Mouse (Mus musculus) ES-E14 (cell line): ENCODE measurements around the gene Mgst2. TPM values are rescaled to one million over a fixed set of nuclear protein-coding genes. Genes with fewer than 3 reads are reported as not detected.

Experiments
- DNase-seq: peaks from one replicate; pipeline ENCODE4 v3.0.0-alpha.2; 2013; ENCODE audit warnings: low read depth, low spot score
- H3K27ac ChIP-seq: 2 replicates; pipeline ENCODE4 v1.5.1; 2012; ENCODE audit warnings: low read depth, mild to moderate bottlenecking, low read length, moderate library complexity, mixed read lengths; ENCODE audit not compliant: poor library complexity, insufficient read depth, severe bottlenecking
- H3K36me3 ChIP-seq: 2 replicates; pipeline ENCODE4 v1.6.1; 2012; ENCODE audit warnings: mild to moderate bottlenecking, low read length, moderate library complexity, mixed read lengths; ENCODE audit not compliant: control insufficient read depth, poor library complexity, insufficient read depth, severe bottlenecking
- H3K4me1 ChIP-seq, 2 experiments: fragments of 150-350 bp in 1 of 2; sonication (generic) in 1 of 2; 2 replicates each; pipeline ENCODE4 v1.6.1; 2012; ENCODE audit warnings: low read length in 2 of 2, mild to moderate bottlenecking in 1 of 2, mixed read lengths in 1 of 2; ENCODE audit not compliant: control insufficient read depth in 2 of 2, insufficient read depth in 2 of 2, poor library complexity in 1 of 2
- H3K4me3 ChIP-seq, 2 experiments: fragments of 150-350 bp in 1 of 2; sonication (generic) in 1 of 2; 2 replicates each; pipeline ENCODE4 v1.5.1; 2012; ENCODE audit warnings: low read length in 2 of 2, low read depth in 1 of 2, mild to moderate bottlenecking in 1 of 2, mixed read lengths in 1 of 2; ENCODE audit not compliant: insufficient read depth in 1 of 2, poor library complexity in 1 of 2, severe bottlenecking in 1 of 2
- H3K9ac ChIP-seq: 2 replicates; pipeline ENCODE4 v1.6.1; 2012; ENCODE audit warnings: low read depth, mild to moderate bottlenecking, low read length, mixed read lengths; ENCODE audit not compliant: poor library complexity, insufficient read depth, severe bottlenecking
- H3K9me3 ChIP-seq: fragments of 150-350 bp; sonication (generic); 2 replicates; pipeline ENCODE4 v1.6.1; 2012; ENCODE audit warnings: low read depth, mild to moderate bottlenecking, low read length; ENCODE audit not compliant: control insufficient read depth, insufficient read depth
- CHD2 ChIP-seq: IDR thresholded peaks from 2 replicates; pipeline ENCODE4 v1.6.1; 2014; ENCODE audit warnings: mild to moderate bottlenecking, low read depth, low read length, inconsistent platforms
- HCFC1 ChIP-seq: IDR thresholded peaks from 2 replicates; pipeline ENCODE4 v1.6.1; 2012; ENCODE audit warnings: low read length, inconsistent platforms, borderline replicate concordance; ENCODE audit not compliant: insufficient read depth
- MAFK ChIP-seq: IDR thresholded peaks from 2 replicates; pipeline ENCODE4 v1.6.1; 2014; ENCODE audit warnings: mild to moderate bottlenecking, low read depth, low read length, inconsistent platforms; ENCODE audit not compliant: insufficient read depth
- ZC3H11A ChIP-seq: IDR thresholded peaks from 2 replicates; pipeline ENCODE4 v1.6.1; 2012; ENCODE audit warnings: low read depth, mild to moderate bottlenecking, inconsistent platforms, low read length, borderline replicate concordance
- ZNF384 ChIP-seq: IDR thresholded peaks from 2 replicates; pipeline ENCODE4 v1.6.1; 2012; ENCODE audit warnings: low read depth, low read length, inconsistent platforms
- in situ Hi-C, 2 experiments: fragments of 600-800 bp; cut with MboI; formaldehyde crosslinking; loops; one replicate each; pipeline ENCODE4 v1.15.1; 2025; ENCODE audit warnings: low sequenced_read_pairs in 2 of 2, inconsistent platforms in 1 of 2; ENCODE audit not compliant: unreplicated experiment in 2 of 2
- total RNA-seq: library from RNA; depleted of rRNA; stranded (reverse); fragments of 300-350 nt; gene quantifications from 2 replicates; pipeline ENCODE4 v1.2.3, GENCODE M21; 2012

Gene Mgst2
- total RNA-seq, 1 experiment = 0.71 TPM

DNA sequence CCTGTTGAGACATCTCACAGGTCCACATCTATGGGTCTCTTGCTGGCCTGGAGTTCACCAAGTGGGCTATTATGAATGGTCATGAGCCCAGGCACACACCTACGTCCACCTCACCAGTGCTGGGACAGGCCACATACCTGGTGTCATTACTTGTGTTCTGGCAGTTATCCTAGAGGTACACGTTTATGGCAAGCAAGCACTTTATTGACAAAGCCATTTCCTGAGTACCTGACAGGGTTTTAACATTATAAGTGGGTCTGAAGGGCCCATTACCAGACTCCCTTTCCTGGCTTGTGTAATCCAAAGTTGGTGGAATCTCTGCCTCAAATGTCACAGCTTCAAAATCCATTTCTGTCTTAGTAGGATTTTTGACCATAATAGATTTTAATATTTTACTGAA, 36.2 kb upstream of the Mgst2 start:
- Histone ChIP-seq H3K4me1 (no peaks in the 10 kb centered on the region), H3K36me3 (no peaks in the 10 kb centered on the region)

DNA sequence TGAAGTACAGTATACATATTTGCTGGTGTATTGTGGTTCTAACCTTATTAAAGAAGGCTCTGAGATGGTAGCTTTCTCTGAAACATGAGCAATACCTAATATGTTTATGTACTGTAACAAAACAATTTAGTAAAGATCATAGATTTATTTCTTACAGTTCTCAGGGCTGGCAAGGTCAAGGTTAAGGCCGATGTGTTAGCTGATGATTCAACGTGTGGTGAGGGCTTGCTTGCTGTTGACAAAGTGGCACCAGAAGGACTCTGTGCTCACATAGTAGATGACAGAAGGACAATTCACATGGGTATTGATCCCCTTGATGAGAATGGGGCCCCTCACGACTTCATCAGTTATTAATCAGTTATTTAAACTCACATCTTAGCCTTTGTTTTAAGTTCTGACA, 32.4 kb upstream of the Mgst2 start:
- H3K4me3 ChIP-seq = no peak overlapping the region
- in situ Hi-C loops = no loop called here
- H3K4me1 ChIP-seq = no peaks in the 10 kb centered on the region
- H3K27ac ChIP-seq = no peak overlapping the region
- no peak overlapping the region for H3K9ac ChIP-seq
- TF ChIP-seq MAFK (no peak), ZC3H11A (no peak), CHD2 (no peak), ZNF384 (no peak), HCFC1 (no peak)
- H3K9me3 ChIP-seq = peaks cover 1% of the 10 kb centered on the region; the same call in 1 of the 2 replicates
- H3K36me3 ChIP-seq = no peaks in the 10 kb centered on the region
- no peak for DNase-seq

More for the DNA sequence above, 36.2 kb upstream of the Mgst2 start:
- in situ Hi-C loops = no loop called here
- no peak for DNase-seq
- no peak for TF ChIP-seq MAFK
- no peak for TF ChIP-seq CHD2
- TF ChIP-seq ZC3H11A = no peak
- no peak for TF ChIP-seq HCFC1
- TF ChIP-seq ZNF384 = no peak
- H3K4me3 ChIP-seq = no peak overlapping the region
- peaks cover 1% of the 10 kb centered on the region; the same call in 1 of the 2 replicates for H3K9me3 ChIP-seq
- no peak overlapping the region for H3K27ac ChIP-seq
- H3K9ac ChIP-seq = no peak overlapping the region

DNA sequence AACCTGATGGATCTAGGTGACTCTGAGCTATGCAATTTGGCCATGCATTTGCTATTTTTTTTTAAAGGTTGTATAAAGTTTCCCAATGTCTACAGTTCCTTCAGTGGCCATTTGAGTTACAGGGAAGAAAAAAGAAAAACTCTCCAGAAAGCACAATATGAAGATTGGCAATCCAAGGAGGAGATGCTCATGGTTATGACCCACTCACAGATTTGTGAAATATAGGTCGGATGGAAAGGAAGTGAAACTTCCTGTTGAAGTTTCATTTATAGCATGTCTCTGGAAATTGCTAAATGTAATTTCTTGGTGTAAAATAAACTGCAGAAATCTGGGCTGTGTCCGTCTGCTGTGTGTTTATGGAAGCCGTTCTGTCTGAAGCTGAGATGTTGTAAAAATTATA, 31.2 kb upstream of the Mgst2 start:
- in situ Hi-C loops = no loop called here
- H3K9ac ChIP-seq = no peak overlapping the region
- H3K27ac ChIP-seq = no peak overlapping the region

DNA sequence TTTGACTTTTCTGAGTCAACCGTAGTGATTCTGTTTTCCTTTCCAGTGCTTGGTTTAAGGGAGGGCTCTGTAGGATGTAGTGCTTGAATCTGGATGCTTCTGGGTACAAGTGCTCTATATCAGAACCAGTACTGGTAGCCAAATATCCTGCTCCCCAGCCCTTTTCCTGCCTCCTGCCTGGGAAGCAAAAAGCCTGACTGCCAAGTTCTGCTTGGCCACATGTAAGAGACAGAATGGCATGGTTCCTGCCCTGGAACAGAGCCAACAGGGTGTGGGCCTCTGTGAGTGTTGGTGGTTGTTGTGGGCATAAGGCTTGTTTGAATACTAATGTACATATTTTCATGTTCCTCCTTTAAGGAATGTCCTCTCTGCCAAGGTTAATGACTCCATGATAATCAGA, 29.4 kb upstream of the Mgst2 start:
- Histone ChIP-seq H3K9me3 (no peaks in the 10 kb centered on the region), H3K9ac (no peak overlapping the region), H3K27ac (no peak overlapping the region), H3K4me1 (no peaks in the 10 kb centered on the region), H3K4me3 (no peak overlapping the region), H3K36me3 (no peaks in the 10 kb centered on the region)
- TF ChIP-seq HCFC1 = no peak
- no peak for TF ChIP-seq ZNF384
- TF ChIP-seq ZC3H11A = no peak
- TF ChIP-seq CHD2 = no peak
- TF ChIP-seq MAFK = no peak
- in situ Hi-C loops = no loop called here
- no peak for DNase-seq

More for the DNA sequence above, 31.2 kb upstream of the Mgst2 start:
- no peak for DNase-seq
- Histone ChIP-seq H3K4me3 (no peak overlapping the region), H3K9me3 (no peaks in the 10 kb centered on the region), H3K4me1 (no peaks in the 10 kb centered on the region), H3K36me3 (no peaks in the 10 kb centered on the region)
- TF ChIP-seq MAFK = no peak

DNA sequence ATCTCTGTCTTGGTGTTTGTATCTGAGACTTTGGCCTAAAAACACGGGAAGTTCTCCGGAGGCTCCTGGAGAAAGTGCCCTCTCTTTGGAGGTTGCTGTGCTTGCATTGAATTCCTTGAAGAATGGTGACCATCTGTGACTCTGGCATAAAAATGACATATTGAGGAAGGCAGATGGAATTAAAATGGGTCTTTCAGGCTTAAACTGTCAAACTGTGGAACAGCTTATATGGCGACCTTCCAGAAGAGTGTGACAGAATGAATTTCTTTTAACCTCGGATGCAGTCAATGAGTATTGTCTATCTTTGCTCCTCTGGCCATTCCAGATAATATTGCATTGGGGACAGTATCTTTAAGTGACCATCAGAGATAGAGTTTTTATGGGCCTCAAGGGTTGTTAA, 28.2 kb upstream of the Mgst2 start:
- Histone ChIP-seq H3K36me3 (no peaks in the 10 kb centered on the region), H3K9me3 (no peaks in the 10 kb centered on the region), H3K4me1 (no peaks in the 10 kb centered on the region), H3K9ac (no peak overlapping the region), H3K27ac (no peak overlapping the region), H3K4me3 (no peak overlapping the region)
- TF ChIP-seq HCFC1 = no peak
- no peak for TF ChIP-seq MAFK
- TF ChIP-seq CHD2 = no peak
- no peak for TF ChIP-seq ZNF384
- no peak for TF ChIP-seq ZC3H11A
- no peak for DNase-seq
- in situ Hi-C loops = no loop called here
